Mouse (Mus musculus) embryonic facial prominence, embryonic 14.5 days (tissue): ENCODE data around the gene Epb41l3. TPM values are rescaled to one million over a fixed set of nuclear protein-coding genes. Genes with fewer than 3 reads are reported as not detected.

Experiments
- ATAC-seq: fragments of 200-750 bp; cut with Nextera tagmentation; 2 replicates; pipeline ENCODE4 v1.8.0; 2017; ENCODE audit warnings: low read depth, moderate number of reproducible peaks, moderate TSS enrichment
- DNase-seq: peaks from one replicate; pipeline ENCODE4 v3.0.0-alpha.2; 2015; ENCODE audit warnings: low spot score
- H3K27ac ChIP-seq: fragments of 300-500 bp; sonication (generic); replicated peaks from 2 replicates; pipeline ENCODE4 v1.5.1; 2014; ENCODE audit warnings: low read depth, mild to moderate bottlenecking, low read length, moderate library complexity
- H3K27me3 ChIP-seq: fragments of 300-500 bp; sonication (generic); replicated peaks from 2 replicates; pipeline ENCODE4 v1.6.1; 2014; ENCODE audit warnings: low read length; ENCODE audit not compliant: control insufficient read depth, insufficient read depth
- H3K36me3 ChIP-seq: fragments of 300-500 bp; sonication (generic); 2 replicates; pipeline ENCODE4 v1.6.1; 2014; ENCODE audit warnings: low read length, mixed read lengths; ENCODE audit not compliant: control insufficient read depth, insufficient read depth
- H3K4me1 ChIP-seq: fragments of 300-500 bp; sonication (generic); 2 replicates; pipeline ENCODE4 v1.6.1; 2014; ENCODE audit warnings: antibody characterized with exemption, low read length; ENCODE audit not compliant: control insufficient read depth, insufficient read depth
- H3K4me2 ChIP-seq: fragments of 300-500 bp; sonication (generic); 2 replicates; pipeline ENCODE4 v1.6.1; 2014; ENCODE audit warnings: low read depth, mild to moderate bottlenecking, low read length, moderate library complexity, mixed read lengths
- H3K4me3 ChIP-seq: fragments of 300-500 bp; sonication (generic); 2 replicates; pipeline ENCODE4 v1.5.1; 2014; ENCODE audit warnings: low read depth, mild to moderate bottlenecking, low read length
- H3K9ac ChIP-seq: fragments of 300-500 bp; sonication (generic); 2 replicates; pipeline ENCODE4 v1.6.1; 2014; ENCODE audit warnings: low read depth, mild to moderate bottlenecking, low read length, moderate library complexity, mixed read lengths
- H3K9me3 ChIP-seq: fragments of 300-500 bp; sonication (generic); 2 replicates; pipeline ENCODE4 v1.6.1; 2016; ENCODE audit warnings: low read length; ENCODE audit not compliant: control insufficient read depth
- WGBS: fragments of 180-500 bp; shearing (Covaris S2); extraction: QIAGEN DNeasy Blood & Tissue Kit; methylation state at CpG from one replicate; pipeline ENCODE4 v1.1.7; 2014; 5-methylcytosine and 5-hydroxymethylcytosine counted together
- polyA plus RNA-seq: library from polyadenylated mRNA; unstranded; fragments of >200 nt; fragmentation: Nextera tagmentation; extraction: Ambion mirVana; gene quantifications from 2 replicates; pipeline ENCODE4 v1.2.1, GENCODE M21; 2014

The Epb41l3 gene
- polyA plus RNA-seq, 1 experiment from 2014 or later = 127 TPM

DNA sequence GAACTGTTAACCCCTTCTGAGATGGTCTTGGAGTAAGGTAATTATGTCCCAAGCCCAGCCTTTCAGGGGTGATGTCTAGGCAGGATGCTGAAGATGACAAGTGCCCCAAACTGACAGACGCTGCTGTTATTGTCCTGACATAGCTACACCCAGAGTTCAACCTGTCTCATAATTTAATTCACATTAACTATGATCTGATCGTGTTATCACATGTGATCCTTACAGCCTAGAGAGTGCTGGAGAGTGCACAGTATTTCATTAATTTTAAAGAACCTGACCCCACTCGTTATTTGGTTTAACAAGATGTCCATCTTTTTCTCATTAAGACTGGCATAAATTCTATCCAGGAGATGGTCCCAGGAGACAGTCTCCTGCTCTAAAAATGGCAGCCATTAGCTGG lies 112.3 kb downstream of the Epb41l3 start:
- no peaks in the 10 kb centered on the region for H3K9me3 ChIP-seq
- H3K36me3 ChIP-seq = no peaks in the 10 kb centered on the region
- no peaks in the 10 kb centered on the region for H3K27me3 ChIP-seq
- DNase-seq (no peak), ATAC-seq (no peak)
- 37% methylated on average over 3 of the region's 3 CpGs for WGBS
- no peak overlapping the region for H3K4me2 ChIP-seq
- no peak overlapping the region for H3K27ac ChIP-seq
- no peak overlapping the region for H3K9ac ChIP-seq
- peaks cover 22% of the 10 kb centered on the region for H3K4me1 ChIP-seq
- no peak overlapping the region for H3K4me3 ChIP-seq

DNA sequence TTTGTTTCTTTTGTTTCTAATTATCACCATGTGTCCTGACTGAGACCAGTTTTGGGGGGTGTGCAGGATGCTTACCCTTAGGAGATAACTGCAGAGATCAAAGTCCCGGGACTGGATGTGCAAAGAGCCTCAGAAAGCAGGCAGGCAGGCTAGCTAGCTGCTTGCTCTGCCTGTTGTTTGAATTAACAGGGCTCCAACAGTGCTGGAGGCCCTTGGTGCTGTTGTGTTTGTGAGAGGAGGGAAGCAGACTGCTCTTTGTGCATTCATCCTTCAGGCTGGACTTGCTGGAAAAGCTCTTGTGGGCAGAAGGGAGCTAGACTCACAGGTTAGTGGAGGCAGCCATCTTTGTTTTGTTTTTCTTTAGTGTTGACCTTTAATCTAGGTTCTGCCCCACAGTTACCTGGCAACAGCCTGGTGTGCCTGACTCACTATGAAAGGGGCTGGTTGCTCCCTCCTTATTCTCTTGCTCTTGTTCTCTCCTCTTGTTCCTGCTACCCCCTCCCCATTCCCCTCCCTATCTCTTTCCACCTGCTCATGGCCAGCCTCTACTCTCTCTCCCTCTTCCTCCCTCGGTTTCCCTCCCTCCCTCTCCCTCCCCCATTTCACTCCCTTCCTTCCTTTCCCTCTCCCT lies 117.5 kb downstream of the Epb41l3 start:
- no peak for DNase-seq
- WGBS = 6% methylated on average over 2 of the region's 2 CpGs
- Histone ChIP-seq H3K27me3 (no peaks in the 10 kb centered on the region), H3K36me3 (no peaks in the 10 kb centered on the region), H3K4me3 (no peak overlapping the region), H3K9me3 (no peaks in the 10 kb centered on the region), H3K4me2 (no peak overlapping the region), H3K27ac (no peak overlapping the region; the same call in 1 of the 2 replicates), H3K4me1 (peaks cover 23% of the 10 kb centered on the region), H3K9ac (no peak overlapping the region)
- ATAC-seq = no peak

DNA sequence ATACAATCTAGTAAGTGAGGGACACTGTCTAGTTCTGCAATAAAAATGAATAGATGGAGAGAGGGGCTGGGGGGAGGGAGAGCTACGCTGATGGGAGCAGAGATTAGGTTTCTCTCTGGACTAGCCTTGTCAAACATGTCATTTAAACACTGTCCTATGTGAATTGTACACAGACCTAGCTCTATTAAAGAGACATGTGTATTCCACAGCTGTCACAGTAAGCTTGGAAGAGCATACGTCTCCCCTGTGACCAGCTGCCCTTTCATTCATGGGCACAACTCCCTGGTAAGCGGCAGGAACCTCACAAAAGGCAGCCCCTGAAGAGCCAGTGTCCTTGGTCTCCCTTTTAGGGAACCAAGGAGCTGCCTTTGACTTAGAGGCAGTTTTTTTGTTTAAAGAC lies 119.1 kb downstream of the Epb41l3 start:
- Histone ChIP-seq H3K27ac (no peak overlapping the region), H3K9ac (no peak overlapping the region), H3K4me2 (no peak overlapping the region), H3K4me3 (no peak overlapping the region), H3K27me3 (no peaks in the 10 kb centered on the region), H3K9me3 (no peaks in the 10 kb centered on the region), H3K4me1 (peaks cover 30% of the 10 kb centered on the region), H3K36me3 (no peaks in the 10 kb centered on the region)
- DNase-seq = peak; percentile 31
- 0 out of 2 replicates have a peak, but pooled peaks have one; percentile 56 for ATAC-seq
- 48% methylated on average over 3 of the region's 3 CpGs for WGBS

DNA sequence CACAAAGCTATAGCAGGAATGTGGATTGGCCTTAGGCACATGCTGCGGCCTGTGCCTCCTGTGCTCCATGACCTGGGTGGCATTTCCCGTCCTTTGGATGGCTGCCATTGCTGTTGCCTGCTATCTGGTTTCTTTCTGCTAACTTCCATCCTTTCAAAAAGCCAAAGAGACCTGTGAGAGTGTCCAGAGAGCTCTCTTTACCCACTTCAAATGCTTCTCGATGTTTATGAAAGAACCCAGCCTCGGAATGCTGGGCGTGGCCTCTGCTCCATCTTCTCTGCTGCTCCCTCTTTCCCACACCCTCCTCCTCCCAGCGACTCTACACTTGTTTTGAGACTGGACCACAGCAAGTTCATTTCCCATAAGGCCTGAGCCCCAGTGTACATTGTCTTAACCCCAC lies 120.3 kb downstream of the Epb41l3 start:
- no peak overlapping the region for H3K4me3 ChIP-seq
- WGBS = 62% methylated on average over 6 of the region's 6 CpGs
- 0 out of 2 replicates have a peak overlapping the region, but pooled peaks have one; percentile 15 for H3K27ac ChIP-seq
- H3K36me3 ChIP-seq = no peaks in the 10 kb centered on the region
- no peaks in the 10 kb centered on the region for H3K9me3 ChIP-seq
- no peak for ATAC-seq
- H3K9ac ChIP-seq = no peak overlapping the region
- H3K4me1 ChIP-seq = peaks cover 30% of the 10 kb centered on the region
- DNase-seq = no peak
- H3K4me2 ChIP-seq = no peak overlapping the region
- no peaks in the 10 kb centered on the region for H3K27me3 ChIP-seq

DNA sequence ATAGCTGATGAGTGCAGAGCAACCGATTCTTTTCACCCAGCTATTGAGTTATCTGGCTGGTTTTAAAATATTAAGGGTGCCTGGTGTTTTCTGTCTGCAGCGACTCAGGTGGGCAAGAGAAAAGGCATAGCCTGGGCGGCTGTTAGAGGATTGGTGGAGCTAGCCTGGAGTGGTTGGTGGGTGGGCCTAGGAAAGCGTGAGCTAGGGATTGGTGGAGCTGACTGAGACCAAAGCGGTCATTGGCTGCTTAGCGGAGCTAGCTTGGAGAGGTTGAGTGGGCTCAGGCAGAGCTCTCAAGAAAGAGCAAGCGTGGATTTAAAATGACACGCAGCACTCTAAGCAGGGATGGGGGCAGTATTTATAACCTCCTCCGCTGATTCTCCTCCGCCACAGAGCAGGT lies 121.2 kb downstream of the Epb41l3 start:
- ATAC-seq = peak; percentile 53; the same call in 1 of the 2 replicates

DNA sequence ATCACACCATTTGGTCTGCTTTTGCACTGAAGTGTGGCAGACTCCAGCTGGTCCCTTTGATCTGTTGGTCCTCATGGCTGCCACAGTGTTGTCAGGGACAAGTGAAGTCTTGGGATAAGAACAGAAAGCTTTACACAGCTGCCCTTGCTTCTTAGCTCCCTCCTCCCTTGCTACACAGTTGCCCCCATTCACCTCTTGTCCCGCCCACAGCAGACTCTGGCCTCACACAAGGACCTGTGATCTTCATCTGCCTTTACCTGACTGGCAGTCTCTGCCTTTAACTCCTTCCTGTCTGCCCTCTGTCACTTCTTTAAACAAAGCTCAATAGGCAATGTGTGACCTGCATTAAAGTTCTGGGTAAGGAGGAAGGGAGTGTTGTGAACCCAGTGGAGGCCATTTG lies 123.3 kb downstream of the Epb41l3 start:
- Histone ChIP-seq H3K4me1 (peaks cover 12% of the 10 kb centered on the region), H3K27ac (no peak overlapping the region), H3K4me2 (no peak overlapping the region), H3K9me3 (no peaks in the 10 kb centered on the region), H3K9ac (no peak overlapping the region), H3K4me3 (no peak overlapping the region), H3K36me3 (no peaks in the 10 kb centered on the region), H3K27me3 (no peaks in the 10 kb centered on the region)
- ATAC-seq = no peak
- no peak for DNase-seq
- WGBS = 31% methylated on average over 1 of the region's 1 CpGs

More for the DNA sequence above, 121.2 kb downstream of the Epb41l3 start:
- no peak overlapping the region for H3K4me2 ChIP-seq
- H3K27me3 ChIP-seq = no peaks in the 10 kb centered on the region
- WGBS = 85% methylated on average over 10 of the region's 10 CpGs
- no peaks in the 10 kb centered on the region for H3K36me3 ChIP-seq
- no peak overlapping the region for H3K27ac ChIP-seq
- DNase-seq = no peak
- no peak overlapping the region for H3K9ac ChIP-seq
- no peak overlapping the region for H3K4me3 ChIP-seq
- H3K9me3 ChIP-seq = no peaks in the 10 kb centered on the region
- H3K4me1 ChIP-seq = peaks cover 30% of the 10 kb centered on the region

DNA sequence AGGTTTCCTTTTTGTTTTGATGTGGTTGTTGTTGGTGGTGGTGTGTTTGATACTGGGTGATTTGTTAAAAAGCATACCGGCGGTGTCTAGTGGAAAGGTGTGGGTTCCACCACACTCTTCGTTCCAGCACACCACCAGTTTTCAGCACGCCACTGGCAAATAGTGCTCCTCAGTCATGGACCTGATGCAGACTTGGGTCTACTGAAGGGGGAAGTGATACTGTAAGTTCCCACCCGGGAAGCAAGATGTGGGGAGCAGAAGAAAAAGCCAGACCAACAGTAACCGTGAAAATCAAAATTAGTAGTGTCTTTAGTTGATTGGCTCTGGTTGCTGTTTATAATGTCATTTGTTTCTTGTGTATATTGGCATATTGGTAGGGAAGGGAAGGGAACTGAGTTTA lies 124.3 kb downstream of the Epb41l3 start:
- H3K4me2 ChIP-seq = no peak overlapping the region
- H3K4me1 ChIP-seq = peaks cover 12% of the 10 kb centered on the region
- H3K4me3 ChIP-seq = no peak overlapping the region
- 84% methylated on average over 6 of the region's 6 CpGs for WGBS
- H3K36me3 ChIP-seq = no peaks in the 10 kb centered on the region
- H3K27ac ChIP-seq = no peak overlapping the region
- no peak for DNase-seq
- H3K9ac ChIP-seq = no peak overlapping the region
- no peak for ATAC-seq
- H3K27me3 ChIP-seq = no peaks in the 10 kb centered on the region
- H3K9me3 ChIP-seq = no peaks in the 10 kb centered on the region

DNA sequence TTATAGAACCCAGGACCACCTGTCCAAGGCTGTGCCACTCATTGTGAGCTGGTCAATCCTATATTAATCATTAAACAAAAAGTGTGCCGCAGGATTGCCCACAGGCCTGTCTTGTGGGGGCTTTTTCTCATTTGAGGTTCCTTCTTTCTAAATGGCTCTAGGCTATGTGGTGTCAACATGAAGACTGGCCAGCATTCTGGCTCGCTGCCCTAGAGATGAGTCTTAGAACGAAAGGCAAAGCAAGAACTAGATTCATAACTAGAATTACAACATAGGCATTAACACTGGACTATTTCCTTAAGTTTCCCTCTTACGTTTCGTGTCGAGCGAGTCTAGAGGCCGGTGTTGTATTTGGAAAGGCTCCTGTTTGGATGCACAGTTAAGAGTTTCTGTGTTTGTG lies 125.5 kb downstream of the Epb41l3 start:
- WGBS = 96% methylated on average over 8 of the region's 8 CpGs
- Histone ChIP-seq H3K4me1 (peaks cover 8% of the 10 kb centered on the region; the same call in 1 of the 2 replicates), H3K27ac (no peak overlapping the region), H3K9ac (no peak overlapping the region), H3K36me3 (no peaks in the 10 kb centered on the region), H3K4me3 (no peak overlapping the region), H3K4me2 (no peak overlapping the region), H3K9me3 (no peaks in the 10 kb centered on the region), H3K27me3 (no peaks in the 10 kb centered on the region)
- DNase-seq (no peak), ATAC-seq (no peak)
